Mouse (Mus musculus) cortical plate, adult 2 months (tissue): ENCODE data around the gene Igsf8.

Experiments
- CTCF ChIP-seq: fragments of 200-500 bp; IDR thresholded peaks from 2 replicates; pipeline ENCODE4 v1.5.1; 2011; ENCODE audit warnings: mild to moderate bottlenecking, control low read depth, low read length; ENCODE audit not compliant: insufficient read depth; ENCODE audit errors: extremely low read depth
- POLR2A ChIP-seq: fragments of 200-500 bp; IDR thresholded peaks from 2 replicates; pipeline ENCODE4 v1.6.1; 2011; ENCODE audit warnings: mild to moderate bottlenecking, low read length, control low read depth; ENCODE audit not compliant: insufficient read depth; ENCODE audit errors: extremely low read depth

GRCm38 (mm10) chr1:172218164-172218910, 43.1 kb upstream of the Igsf8 start:
- no peak for TF ChIP-seq CTCF
- no peak for TF ChIP-seq POLR2A
